Mouse (Mus musculus): Measurements from ENCODE around the gene Tada3.

DNA sequence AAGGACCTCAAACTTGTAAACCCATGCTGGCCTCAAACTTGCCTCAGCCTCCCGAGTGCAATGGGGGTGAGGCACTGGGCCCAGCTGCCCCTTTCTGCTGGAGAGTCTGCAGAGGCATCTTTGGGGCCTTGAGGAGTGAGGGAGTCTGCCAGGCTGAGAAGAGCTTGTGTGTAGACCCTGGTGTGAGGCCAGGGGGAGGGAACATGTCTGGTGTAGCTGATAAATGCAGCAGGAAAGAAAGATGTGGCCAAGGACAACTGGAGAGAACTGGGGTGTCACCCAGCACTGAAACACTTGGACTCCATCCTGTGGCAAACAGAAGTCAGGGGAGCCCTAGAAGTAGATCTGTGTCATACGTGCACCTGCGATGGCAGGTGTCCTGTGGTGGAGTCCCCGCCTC lies 4.2 kb downstream of the Tada3 start:
- TF ChIP-seq POLR2A (IDR thresholded peaks at IDR 0.05; ENCODE audit: borderline replicate concordance, extremely low read depth, insufficient read depth, insufficient read length, poor library complexity, severe bottlenecking) = no peak
- no peak for TF ChIP-seq CTCF (IDR thresholded peaks at IDR 0.05; ENCODE audit: borderline replicate concordance, extremely low read depth, insufficient read depth, insufficient read length)

Data from brain, embryonic 14.5 days (tissue).